Mouse (Mus musculus) mesoderm, embryonic 11.5 days (tissue): Measurements from ENCODE around the gene Fgf2.

Source experiments
- DNase-seq: peaks from one replicate; pipeline ENCODE4 v3.0.0-alpha.2; 2012; ENCODE audit warnings: low read depth, low spot score

The Fgf2 gene

GRCm38 (mm10) chr3:37354737-37355136, 6.6 kb downstream of the Fgf2 start:
- DNase-seq: no peak

- no peak for DNase-seq
Measured at GRCm38 (mm10) chr3:37360729-37361128, 12.6 kb downstream of the Fgf2 start.

- DNase-seq: no peak
Measured at GRCm38 (mm10) chr3:37365144-37365543, 17.0 kb downstream of the Fgf2 start.

GRCm38 (mm10) chr3:37365976-37366375, 17.8 kb downstream of the Fgf2 start:
- no peak for DNase-seq

- no peak for DNase-seq
Measured at GRCm38 (mm10) chr3:37366381-37367053, 18.4 kb downstream of the Fgf2 start.

- no peak for DNase-seq
Measured at GRCm38 (mm10) chr3:37370407-37370806, 22.3 kb downstream of the Fgf2 start.

- no peak for DNase-seq
Measured at GRCm38 (mm10) chr3:37373712-37374111, 25.6 kb downstream of the Fgf2 start.

GRCm38 (mm10) chr3:37377926-37378325, 29.8 kb downstream of the Fgf2 start:
- no peak for DNase-seq

GRCm38 (mm10) chr3:37378412-37378811, 30.3 kb downstream of the Fgf2 start:
- peak; percentile 26 for DNase-seq

GRCm38 (mm10) chr3:37379201-37379600, 31.1 kb downstream of the Fgf2 start:
- DNase-seq: no peak

GRCm38 (mm10) chr3:37379930-37380881, 32.1 kb downstream of the Fgf2 start:
- no peak for DNase-seq

- no peak for DNase-seq
Measured at GRCm38 (mm10) chr3:37381457-37381856, 33.3 kb downstream of the Fgf2 start.

- DNase-seq: no peak
Measured at GRCm38 (mm10) chr3:37383096-37383765, 35.1 kb downstream of the Fgf2 start.

GRCm38 (mm10) chr3:37387310-37387709, 39.2 kb downstream of the Fgf2 start:
- no peak for DNase-seq

- no peak for DNase-seq
Measured at GRCm38 (mm10) chr3:37396930-37397608, 48.9 kb downstream of the Fgf2 start.

GRCm38 (mm10) chr3:37397646-37398045, 49.5 kb downstream of the Fgf2 start:
- DNase-seq: no peak

- no peak for DNase-seq
Measured at GRCm38 (mm10) chr3:37398661-37399395, 50.7 kb downstream of the Fgf2 start.

GRCm38 (mm10) chr3:37401729-37402610, 53.8 kb downstream of the Fgf2 start:
- no peak for DNase-seq

GRCm38 (mm10) chr3:37407598-37407997, 59.5 kb downstream of the Fgf2 start:
- DNase-seq: no peak

- no peak for DNase-seq
Measured at GRCm38 (mm10) chr3:37413446-37413845, 65.3 kb downstream of the Fgf2 start.
